Mouse (Mus musculus): ENCODE results near the gene Spink2. TPM values are rescaled to one million over a fixed set of nuclear protein-coding genes. Genes with fewer than 3 reads are reported as not detected.
"Not testable (repeated sequence)": the region's sequence is repeated elsewhere in the genome, so short reads cannot be mapped to it uniquely, and the experiment has no call there.

Gene Spink2
- polyA plus RNA-seq, 1 experiment = 1.3 TPM

- H3K27me3 ChIP-seq (ENCODE audit: control insufficient read depth, insufficient read depth, low read length) = no peaks in the 10 kb centered on the region
- TF ChIP-seq POLR2A (IDR thresholded peaks at IDR 0.05; ENCODE audit: control insufficient read depth, extremely low read depth, insufficient read depth, low read length, poor library complexity) = no peak
- TF ChIP-seq CTCF (IDR thresholded peaks at IDR 0.05; ENCODE audit: borderline replicate concordance, control insufficient read depth, extremely low read depth, insufficient read depth, low read length, poor library complexity) = no peak
- no peaks in the 10 kb centered on the region for H3K4me1 ChIP-seq (replicated peaks; ENCODE audit: control insufficient read depth, insufficient read depth, low read length)
- no peak overlapping the region for H3K4me3 ChIP-seq (ENCODE audit: control insufficient read depth, insufficient read depth, low read length)
- WGBS = 92% methylated on average over 3 of the region's 3 CpGs
- H3K27ac ChIP-seq (ENCODE audit: control insufficient read depth, insufficient read depth, low read length) = no peak overlapping the region
- no peak for DNase-seq
- H3K36me3 ChIP-seq (ENCODE audit: control insufficient read depth, insufficient read depth, low read length) = no peaks in the 10 kb centered on the region
Measured at GRCm38 (mm10) chr5:77234921-77235320, 23.6 kb upstream of the Spink2 start.

- not testable (repeated sequence) for H3K36me3 ChIP-seq (ENCODE audit: control insufficient read depth, insufficient read depth, low read length); H3K27ac ChIP-seq (ENCODE audit: control insufficient read depth, insufficient read depth, low read length); H3K4me1 ChIP-seq (replicated peaks; ENCODE audit: control insufficient read depth, insufficient read depth, low read length); DNase-seq; H3K4me3 ChIP-seq (ENCODE audit: control insufficient read depth, insufficient read depth, low read length); H3K27me3 ChIP-seq (ENCODE audit: control insufficient read depth, insufficient read depth, low read length)
- WGBS = over 99% methylated on average over 4 of the region's 4 CpGs
Measured at GRCm38 (mm10) chr5:77231863-77232262, 20.6 kb upstream of the Spink2 start.

DNA sequence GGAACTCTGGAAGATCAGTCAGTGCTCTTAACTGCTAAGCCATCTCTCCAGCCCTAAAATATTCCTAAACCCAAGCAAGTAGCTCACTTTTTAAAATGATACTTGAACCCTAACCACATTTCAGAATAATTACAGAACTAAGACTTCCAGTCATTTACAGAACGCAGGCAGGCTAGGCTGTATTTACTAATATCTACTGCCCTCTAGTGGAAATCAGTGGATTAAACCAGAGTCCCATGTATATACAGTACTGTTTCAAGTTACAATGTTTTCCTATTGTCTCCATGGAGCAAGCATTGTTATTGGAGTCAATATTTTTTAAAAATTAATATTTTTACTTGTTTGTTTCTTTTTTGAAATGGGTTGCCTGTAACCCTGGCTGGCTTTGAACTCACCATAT, 17.7 kb upstream of the Spink2 start:
- TF ChIP-seq CTCF (IDR thresholded peaks at IDR 0.05; ENCODE audit: borderline replicate concordance, control insufficient read depth, extremely low read depth, insufficient read depth, low read length, poor library complexity) (no peak), POLR2A (IDR thresholded peaks at IDR 0.05; ENCODE audit: control insufficient read depth, extremely low read depth, insufficient read depth, low read length, poor library complexity) (no peak)
- Histone ChIP-seq H3K27ac (ENCODE audit: control insufficient read depth, insufficient read depth, low read length) (no peak overlapping the region), H3K4me1 (replicated peaks; ENCODE audit: control insufficient read depth, insufficient read depth, low read length) (no peaks in the 10 kb centered on the region), H3K4me3 (ENCODE audit: control insufficient read depth, insufficient read depth, low read length) (no peak overlapping the region), H3K27me3 (ENCODE audit: control insufficient read depth, insufficient read depth, low read length) (no peaks in the 10 kb centered on the region), H3K36me3 (ENCODE audit: control insufficient read depth, insufficient read depth, low read length) (no peaks in the 10 kb centered on the region)
- no peak for DNase-seq
- 13% methylated on average over 1 of the region's 1 CpGs for WGBS

DNA sequence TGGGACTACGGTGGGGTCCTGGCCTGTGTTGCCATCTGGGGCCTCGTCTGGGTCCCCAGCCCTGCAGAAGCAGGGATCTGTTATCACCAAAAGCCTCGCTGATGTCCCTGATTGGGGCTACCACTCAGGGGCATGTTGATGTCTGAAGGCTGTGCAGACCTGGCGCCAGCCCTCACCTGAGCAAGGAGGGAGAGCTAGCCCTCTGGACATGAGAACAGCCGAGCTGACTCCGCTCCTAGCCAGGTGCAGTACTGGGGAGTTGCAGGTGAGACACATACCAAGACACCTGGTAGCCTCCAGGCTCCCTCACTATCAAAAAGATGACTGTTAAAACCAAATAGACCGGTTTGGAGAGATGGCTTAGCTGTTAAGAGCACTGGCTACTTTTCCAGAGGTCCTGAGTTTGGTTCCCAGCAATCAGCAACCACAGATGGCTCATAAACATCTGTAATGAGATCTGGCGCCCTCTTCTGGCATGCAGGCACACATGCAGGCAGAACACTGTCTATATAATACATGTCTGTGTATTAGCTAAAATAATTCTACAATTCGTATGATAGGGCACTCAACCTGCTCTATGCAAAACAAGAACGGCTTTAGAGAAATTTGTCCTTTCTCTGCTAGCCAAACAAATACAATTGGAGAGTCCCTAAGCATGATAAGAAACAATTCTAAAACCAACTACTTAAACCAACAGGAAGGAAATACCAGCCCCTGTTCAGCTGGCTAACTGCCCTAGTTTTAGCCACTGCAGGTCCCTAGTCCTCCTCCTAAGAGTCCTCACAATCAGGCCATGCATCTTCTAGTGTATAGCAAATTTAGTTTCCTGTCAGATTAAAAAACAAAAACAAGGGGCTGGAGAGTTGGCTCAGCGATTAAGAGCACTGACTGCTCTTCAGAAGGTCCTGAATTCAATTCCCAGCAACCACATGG, 12.0 kb upstream of the Spink2 start:
- 66% methylated on average over 11 of the region's 11 CpGs for WGBS
- TF ChIP-seq POLR2A (IDR thresholded peaks at IDR 0.05; ENCODE audit: control insufficient read depth, extremely low read depth, insufficient read depth, low read length, poor library complexity) (no peak), CTCF (IDR thresholded peaks at IDR 0.05; ENCODE audit: borderline replicate concordance, control insufficient read depth, extremely low read depth, insufficient read depth, low read length, poor library complexity) (no peak)
- DNase-seq = peak; percentile 33
- Histone ChIP-seq H3K27me3 (ENCODE audit: control insufficient read depth, insufficient read depth, low read length) (no peaks in the 10 kb centered on the region), H3K4me3 (ENCODE audit: control insufficient read depth, insufficient read depth, low read length) (no peak overlapping the region), H3K27ac (ENCODE audit: control insufficient read depth, insufficient read depth, low read length) (no peak overlapping the region), H3K36me3 (ENCODE audit: control insufficient read depth, insufficient read depth, low read length) (no peaks in the 10 kb centered on the region), H3K4me1 (replicated peaks; ENCODE audit: control insufficient read depth, insufficient read depth, low read length) (peaks cover 5% of the 10 kb centered on the region)

GRCm38 (mm10) chr5:77217724-77218123, 6.5 kb upstream of the Spink2 start:
- Histone ChIP-seq H3K4me3 (ENCODE audit: control insufficient read depth, insufficient read depth, low read length) (no peak overlapping the region), H3K27ac (ENCODE audit: control insufficient read depth, insufficient read depth, low read length) (no peak overlapping the region), H3K4me1 (replicated peaks; ENCODE audit: control insufficient read depth, insufficient read depth, low read length) (peaks cover 22% of the 10 kb centered on the region), H3K36me3 (ENCODE audit: control insufficient read depth, insufficient read depth, low read length) (no peaks in the 10 kb centered on the region), H3K27me3 (ENCODE audit: control insufficient read depth, insufficient read depth, low read length) (no peaks in the 10 kb centered on the region)
- TF ChIP-seq POLR2A (IDR thresholded peaks at IDR 0.05; ENCODE audit: control insufficient read depth, extremely low read depth, insufficient read depth, low read length, poor library complexity) (no peak), CTCF (IDR thresholded peaks at IDR 0.05; ENCODE audit: borderline replicate concordance, control insufficient read depth, extremely low read depth, insufficient read depth, low read length, poor library complexity) (no peak)
- no peak for DNase-seq
- WGBS = 9% methylated on average over 2 of the region's 2 CpGs

- Histone ChIP-seq H3K27me3 (ENCODE audit: control insufficient read depth, insufficient read depth, low read length) (no peaks in the 10 kb centered on the region), H3K36me3 (ENCODE audit: control insufficient read depth, insufficient read depth, low read length) (no peaks in the 10 kb centered on the region), H3K4me1 (replicated peaks; ENCODE audit: control insufficient read depth, insufficient read depth, low read length) (peaks cover 23% of the 10 kb centered on the region), H3K4me3 (ENCODE audit: control insufficient read depth, insufficient read depth, low read length) (no peak overlapping the region), H3K27ac (ENCODE audit: control insufficient read depth, insufficient read depth, low read length) (no peak overlapping the region)
- no peak for TF ChIP-seq CTCF (IDR thresholded peaks at IDR 0.05; ENCODE audit: borderline replicate concordance, control insufficient read depth, extremely low read depth, insufficient read depth, low read length, poor library complexity)
- peak; percentile 79 for DNase-seq
- WGBS = 10% methylated on average over 9 of the region's 9 CpGs
Measured at GRCm38 (mm10) chr5:77217211-77217610, 5.9 kb upstream of the Spink2 start.

DNA sequence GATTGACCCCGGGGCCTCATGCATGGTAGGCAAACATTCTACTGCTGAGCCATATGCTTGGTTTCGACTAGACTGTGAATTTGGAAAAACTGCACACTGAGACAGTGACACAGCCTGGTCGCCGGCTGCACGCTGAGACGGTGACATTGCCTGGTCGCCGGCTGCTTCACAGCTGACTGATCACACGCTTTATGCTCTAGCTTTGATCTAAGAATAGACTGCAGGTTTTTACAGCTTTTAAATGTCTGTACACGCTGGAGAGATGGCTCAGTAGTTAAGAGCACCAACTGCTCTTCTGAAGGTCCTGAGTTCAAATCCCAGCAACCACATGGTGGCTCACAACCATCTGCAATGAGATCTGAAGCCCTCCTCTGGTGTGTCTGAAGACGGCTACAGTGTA, 5.1 kb downstream of the Spink2 start:
- H3K36me3 ChIP-seq (ENCODE audit: control insufficient read depth, insufficient read depth, low read length) = no peaks in the 10 kb centered on the region
- no peak overlapping the region for H3K4me3 ChIP-seq (ENCODE audit: control insufficient read depth, insufficient read depth, low read length)
- WGBS = 34% methylated on average over 11 of the region's 11 CpGs

More for the DNA sequence above, 5.1 kb downstream of the Spink2 start:
- DNase-seq = no peak
- TF ChIP-seq POLR2A (IDR thresholded peaks at IDR 0.05; ENCODE audit: control insufficient read depth, extremely low read depth, insufficient read depth, low read length, poor library complexity) = no peak
- no peak for TF ChIP-seq CTCF (IDR thresholded peaks at IDR 0.05; ENCODE audit: borderline replicate concordance, control insufficient read depth, extremely low read depth, insufficient read depth, low read length, poor library complexity)
- H3K27ac ChIP-seq (ENCODE audit: control insufficient read depth, insufficient read depth, low read length) = no peak overlapping the region
- H3K4me1 ChIP-seq (replicated peaks; ENCODE audit: control insufficient read depth, insufficient read depth, low read length) = peaks cover 5% of the 10 kb centered on the region
- H3K27me3 ChIP-seq (ENCODE audit: control insufficient read depth, insufficient read depth, low read length) = no peaks in the 10 kb centered on the region
